Mouse (Mus musculus) adrenal gland, postnatal 14 days (tissue): ENCODE measurements around the gene Pdzd4. TPM values are rescaled to one million over a fixed set of nuclear protein-coding genes. Genes with fewer than 3 reads are reported as not detected.

Experiments
- DNase-seq: peaks from one replicate; pipeline ENCODE4 v3.0.0; 2021; ENCODE audit warnings: mixed read lengths
- long read RNA-seq, 2 experiments: library from polyadenylated mRNA; stranded (forward); transcript quantifications; one replicate each; pipeline ENCODE4 v2.0.0; 2021
- total RNA-seq: library from RNA; stranded (reverse); gene quantifications from 2 replicates; pipeline ENCODE4 v1.2.3, GENCODE M21; 2021

Gene Pdzd4
- 4.4 and 4.5 TPM in 2 replicates for total RNA-seq
- long read RNA-seq, experiment 1: 0 reads
- long read RNA-seq, experiment 2: 0 reads

- peak; percentile 71 for DNase-seq
These were observed at the start of gene Pdzd4 for GRCm38 (mm10) chrX:73824185-73825151. Gene Pdzd4 (minus strand): TSS chrX:73824969.

- no peak for DNase-seq
These were observed 47.2 kb upstream of the Pdzd4 start for GRCm38 (mm10) chrX:73871956-73872355.

DNA sequence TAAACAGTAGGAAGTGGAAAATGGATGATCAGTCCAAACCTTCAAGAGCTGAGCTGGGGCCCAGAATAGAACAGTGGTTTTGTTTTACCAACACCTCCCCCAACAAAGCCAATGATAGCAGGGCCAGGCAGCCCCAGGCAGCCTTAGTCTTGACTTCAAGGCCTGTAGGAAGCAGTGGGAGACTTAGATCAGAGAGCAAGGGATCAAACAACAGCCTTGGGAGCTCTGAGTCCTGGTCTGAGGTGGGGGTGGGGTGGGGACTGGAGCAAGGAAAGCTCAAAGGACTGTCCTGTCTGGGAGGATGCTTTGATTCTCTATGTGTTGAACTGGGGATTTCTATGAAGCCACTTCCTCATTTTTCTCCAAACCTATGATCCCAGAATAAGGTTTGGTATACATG is 46.7 kb upstream of the Pdzd4 start:
- DNase-seq: no peak

DNA sequence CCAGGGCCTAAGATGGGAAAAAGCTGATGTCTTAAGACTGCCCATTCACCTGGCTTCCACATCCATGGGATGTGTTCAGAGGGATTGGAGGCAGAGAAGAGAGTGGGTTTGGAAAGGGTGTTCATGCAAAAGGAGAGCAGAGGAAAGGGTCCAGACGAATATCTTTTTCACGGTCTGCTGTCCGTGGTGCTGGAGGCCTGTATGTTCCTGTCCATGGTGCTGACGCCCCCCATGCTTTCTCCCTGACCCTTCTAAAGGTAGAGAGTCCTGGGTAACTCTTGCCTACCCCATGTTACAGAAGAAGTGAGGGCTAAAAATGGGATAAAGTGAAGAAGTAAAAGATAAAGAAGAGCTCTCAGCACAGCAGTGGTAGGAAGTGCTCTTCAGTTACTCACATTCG is 44.6 kb upstream of the Pdzd4 start:
- DNase-seq: peak; percentile 29

GRCm38 (mm10) chrX:73867852-73868251 is 43.1 kb upstream of the Pdzd4 start:
- DNase-seq: no peak

DNA sequence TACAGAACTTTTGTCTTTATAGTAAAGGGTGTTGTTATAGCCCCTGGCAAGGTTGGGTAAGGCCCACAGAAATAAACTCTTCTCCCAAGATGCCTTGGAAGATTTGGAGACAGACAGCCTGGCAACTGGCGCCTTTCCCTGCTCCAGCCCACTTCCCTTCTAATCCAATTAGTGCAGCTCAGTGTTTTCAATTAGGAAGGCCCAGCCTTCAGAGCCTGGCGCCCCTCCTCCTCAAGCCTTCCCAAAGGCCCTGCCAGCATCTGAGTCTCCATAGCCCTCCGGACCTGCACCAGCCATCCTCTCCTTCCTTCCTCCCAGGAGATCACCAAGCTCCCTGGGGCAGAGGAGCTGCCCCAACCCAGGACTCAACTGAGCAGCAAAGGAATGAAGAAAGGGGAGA is 42.5 kb upstream of the Pdzd4 start:
- DNase-seq: no peak

GRCm38 (mm10) chrX:73864692-73865091 is 39.9 kb upstream of the Pdzd4 start:
- no peak for DNase-seq

DNA sequence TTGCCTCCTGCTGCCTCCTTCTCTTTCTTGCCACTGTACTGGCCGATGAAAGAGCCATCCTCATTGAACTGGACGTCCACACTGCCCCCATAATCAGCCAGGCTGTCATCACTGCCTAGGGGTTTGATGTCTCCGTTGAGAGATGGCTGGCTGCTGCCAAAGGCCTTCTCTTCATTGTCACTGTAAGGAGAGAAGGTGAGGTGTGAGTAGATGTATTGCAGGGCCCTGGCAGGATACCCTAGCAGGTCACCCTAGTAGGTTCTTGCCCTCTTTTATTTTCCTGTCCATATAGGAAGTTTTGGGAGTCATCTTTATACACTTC is 30.3 kb upstream of the Pdzd4 start:
- DNase-seq: no peak

GRCm38 (mm10) chrX:73854326-73855086 is 29.7 kb upstream of the Pdzd4 start:
- DNase-seq: no peak

GRCm38 (mm10) chrX:73836691-73837090 is 11.9 kb upstream of the Pdzd4 start:
- no peak for DNase-seq

- DNase-seq: no peak
These were observed 11.0 kb upstream of the Pdzd4 start for GRCm38 (mm10) chrX:73835731-73836130.

DNA sequence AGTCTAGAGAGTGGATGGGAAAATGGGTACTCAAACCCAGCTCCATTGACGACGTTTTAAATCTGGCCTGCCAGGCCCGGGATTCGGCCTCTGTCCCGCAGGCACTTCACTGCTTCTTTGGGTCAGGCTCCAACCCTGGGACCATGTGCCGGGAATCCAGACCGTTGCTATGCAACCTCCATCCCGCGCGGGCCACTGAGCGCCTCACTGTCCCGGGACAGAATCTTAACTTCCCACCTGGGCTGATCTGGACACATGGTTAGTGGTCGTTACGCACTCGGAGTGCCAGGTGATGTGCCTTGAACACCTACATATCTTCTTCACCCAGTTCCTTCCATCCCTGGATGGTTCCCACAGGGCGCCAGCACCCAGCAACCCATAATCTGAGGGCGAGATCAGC is 1.0 kb downstream of the Pdzd4 start:
- DNase-seq: peak; percentile 7

DNA sequence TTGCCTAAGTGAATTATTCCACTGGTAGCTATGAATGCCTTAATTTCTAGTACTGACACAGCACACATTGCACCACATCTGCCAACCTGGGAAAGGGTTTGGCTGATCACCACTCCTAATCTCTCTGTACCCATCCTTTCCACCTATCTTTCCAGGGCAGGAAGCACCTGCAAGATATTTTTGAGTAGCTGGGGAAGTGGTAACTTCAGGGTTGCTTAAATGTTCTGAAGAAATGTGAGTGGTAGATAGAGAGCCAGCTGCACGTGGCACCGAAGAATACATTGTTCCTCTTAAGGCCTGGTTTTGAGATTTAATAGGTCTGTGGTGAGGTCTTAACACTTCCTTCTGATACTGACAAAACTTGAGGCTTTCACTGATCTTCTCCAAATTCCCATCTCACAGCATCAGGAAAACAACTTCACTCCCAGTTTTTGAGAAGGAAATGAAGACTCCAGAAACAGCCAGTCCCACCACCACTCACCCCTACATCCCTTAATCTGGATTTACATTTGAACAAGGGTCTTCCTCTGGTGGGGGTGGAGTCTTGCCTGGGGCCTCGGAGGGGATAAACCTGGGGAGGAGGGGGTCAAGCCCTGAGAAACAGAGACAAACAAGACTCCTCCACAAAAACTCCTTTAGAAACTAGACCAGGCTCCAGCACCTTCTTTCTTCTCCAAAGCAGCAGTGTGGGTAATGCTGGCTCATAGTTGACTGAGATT is 8.0 kb downstream of the Pdzd4 start:
- no peak for DNase-seq

DNA sequence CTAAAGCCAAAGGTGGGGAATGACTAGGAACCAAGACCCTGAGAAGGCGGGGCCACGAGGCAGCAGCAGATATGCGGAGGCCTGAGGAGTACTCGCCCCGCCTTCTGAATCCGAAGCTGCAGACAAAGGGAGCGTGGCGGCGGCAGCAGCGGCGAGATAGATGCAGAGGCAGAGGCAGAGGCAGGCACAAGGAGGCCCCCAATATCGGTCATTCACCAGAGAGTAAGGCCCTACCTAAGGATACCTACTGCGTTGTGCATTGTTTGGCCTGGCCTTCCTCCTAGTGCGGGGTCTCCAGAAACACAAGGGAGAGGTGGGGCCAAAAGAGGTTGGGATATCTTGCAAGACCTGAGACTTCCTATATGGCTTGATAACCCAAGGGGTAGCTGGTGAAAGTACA is 9.7 kb downstream of the Pdzd4 start:
- no peak for DNase-seq

- no peak for DNase-seq
These were observed 19.0 kb downstream of the Pdzd4 start for GRCm38 (mm10) chrX:73805814-73806213.

- peak; percentile 87 for DNase-seq
These were observed 26.3 kb downstream of the Pdzd4 start for GRCm38 (mm10) chrX:73798502-73798901.

- DNase-seq: no peak
These were observed 27.3 kb downstream of the Pdzd4 start for GRCm38 (mm10) chrX:73797511-73797910.

DNA sequence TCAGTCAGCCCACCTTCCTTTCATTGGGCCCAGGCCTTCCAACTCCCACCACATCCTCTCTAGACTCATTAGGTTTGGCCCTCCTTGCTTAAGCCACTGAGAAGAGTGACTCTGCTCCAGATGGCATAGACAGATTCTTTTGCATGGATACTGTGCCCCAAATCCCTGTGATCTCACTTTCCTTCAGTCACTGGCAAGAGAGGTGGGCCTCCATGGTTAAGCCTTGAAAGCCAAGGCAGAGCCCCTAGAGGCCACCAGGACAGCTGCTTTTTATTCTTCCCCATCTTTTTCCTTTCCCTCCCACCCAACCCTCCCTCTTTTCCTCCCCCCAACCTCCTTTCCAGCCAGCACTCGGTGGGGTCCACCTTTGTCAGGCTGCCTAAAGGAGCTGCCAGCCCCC is 31.3 kb downstream of the Pdzd4 start:
- DNase-seq: no peak

DNA sequence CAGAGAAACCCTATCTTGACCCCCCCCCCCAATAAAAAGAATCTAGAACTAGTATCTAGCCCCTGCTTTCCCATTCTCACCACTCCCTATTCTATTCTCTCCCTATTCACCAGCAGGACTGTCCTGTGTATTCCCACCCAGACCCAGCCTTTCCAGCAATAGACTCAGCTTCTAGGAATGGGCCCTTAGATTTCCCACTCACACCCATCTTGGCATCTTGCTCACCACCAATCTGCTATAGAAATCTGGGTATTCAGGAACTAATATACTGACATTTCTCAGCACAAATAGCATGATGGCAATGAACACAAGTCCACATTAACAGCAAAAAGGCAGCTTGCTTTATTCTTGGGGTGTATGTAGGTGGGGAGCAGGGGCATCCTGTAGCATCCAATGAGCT is 31.7 kb downstream of the Pdzd4 start:
- DNase-seq: no peak

- DNase-seq: peak; percentile 3
These were observed 36.3 kb downstream of the Pdzd4 start for GRCm38 (mm10) chrX:73788501-73788900.

GRCm38 (mm10) chrX:73787225-73787558 is 37.6 kb downstream of the Pdzd4 start:
- no peak for DNase-seq

GRCm38 (mm10) chrX:73786364-73787224 is 38.2 kb downstream of the Pdzd4 start, which contains the start of the genes Idh3g and Ssr4:
Gene Idh3g (minus strand): TSS chrX:73786897.
Gene Ssr4 (plus strand): TSS chrX:73787028.
- peak; percentile 94 for DNase-seq
